Mouse (Mus musculus): ENCODE measurements at regions not wholly inside any gene's neighbourhood (a gene's known extent, or its start where the extent isn't known, plus 50 kb on each side); places are given as distances from the start of the nearest gene placed in this dataset.
"Not testable (repeated sequence)": the region's sequence is repeated elsewhere in the genome, so short reads cannot be mapped to it uniquely, and the experiment has no call there.

DNA sequence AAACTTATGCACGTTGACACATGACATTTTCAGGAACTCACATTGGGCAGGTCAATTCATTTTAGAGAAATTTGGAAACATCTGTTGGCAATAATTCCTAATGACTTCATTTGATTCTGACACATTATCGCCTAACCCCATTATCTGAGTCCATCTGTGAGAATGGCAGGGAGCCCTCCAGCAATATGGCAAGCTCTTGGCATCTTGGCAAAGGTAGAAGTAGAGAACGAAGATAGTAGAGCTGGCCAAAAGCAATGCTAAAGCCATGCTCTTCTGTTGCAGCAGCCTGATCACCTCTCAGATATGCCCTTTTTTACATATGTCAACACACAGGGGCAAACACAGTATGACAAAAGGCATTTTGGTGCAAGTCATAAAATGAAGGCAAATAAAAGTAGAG, 536.4 kb upstream of the Ins1 start:
- ATAC-seq (ENCODE audit: low FRiP score, low TSS enrichment): no peak
- 81% methylated on average over 3 of the region's 3 CpGs for WGBS
- Histone ChIP-seq H3K36me3 (ENCODE audit: insufficient read depth, low read length) (no peaks in the 10 kb centered on the region), H3K27me3 (ENCODE audit: insufficient read depth, low read length) (no peaks in the 10 kb centered on the region), H3K9ac (replicated peaks; ENCODE audit: low read length) (no peak overlapping the region), H3K27ac (ENCODE audit: low read length) (no peak overlapping the region), H3K9me3 (ENCODE audit: low read length) (no peaks in the 10 kb centered on the region), H3K4me2 (replicated peaks; ENCODE audit: low read depth, low read length) (no peak overlapping the region), H3K4me3 (ENCODE audit: low read length) (no peak overlapping the region), H3K4me1 (ENCODE audit: insufficient read depth, low read length) (no peaks in the 10 kb centered on the region)

DNA sequence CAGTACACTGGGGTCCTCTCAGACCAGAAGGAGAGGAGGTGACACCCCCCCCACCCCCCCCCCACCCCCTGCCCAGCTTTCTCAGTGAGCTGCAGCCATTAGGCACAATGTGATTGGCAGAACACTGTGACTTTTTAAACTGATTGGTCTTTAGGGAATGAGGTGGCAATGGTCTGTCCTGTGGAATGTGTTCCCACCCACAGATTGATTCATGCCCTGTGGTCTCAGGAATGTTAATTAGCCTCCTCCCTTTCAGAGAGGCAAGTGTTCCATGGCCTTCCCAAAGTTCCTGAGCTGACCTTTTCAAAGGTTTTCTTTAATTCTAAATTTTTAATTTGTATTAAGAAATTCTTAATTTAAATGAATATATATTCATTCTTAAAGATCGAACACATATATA, 524.0 kb upstream of the Ins1 start:
- Histone ChIP-seq H3K27me3 (ENCODE audit: insufficient read depth, low read length) (no peaks in the 10 kb centered on the region), H3K36me3 (ENCODE audit: insufficient read depth, low read length) (no peaks in the 10 kb centered on the region), H3K4me2 (replicated peaks; ENCODE audit: low read depth, low read length) (no peak overlapping the region), H3K4me1 (ENCODE audit: insufficient read depth, low read length) (no peaks in the 10 kb centered on the region), H3K9me3 (ENCODE audit: low read length) (peaks cover 6% of the 10 kb centered on the region; the same call in 1 of the 2 replicates), H3K9ac (replicated peaks; ENCODE audit: low read length) (no peak overlapping the region), H3K27ac (ENCODE audit: low read length) (no peak overlapping the region), H3K4me3 (ENCODE audit: low read length) (no peak overlapping the region)
- ATAC-seq (ENCODE audit: low FRiP score, low TSS enrichment): no peak
- WGBS: 93% methylated on average over 1 of the region's 1 CpGs

DNA sequence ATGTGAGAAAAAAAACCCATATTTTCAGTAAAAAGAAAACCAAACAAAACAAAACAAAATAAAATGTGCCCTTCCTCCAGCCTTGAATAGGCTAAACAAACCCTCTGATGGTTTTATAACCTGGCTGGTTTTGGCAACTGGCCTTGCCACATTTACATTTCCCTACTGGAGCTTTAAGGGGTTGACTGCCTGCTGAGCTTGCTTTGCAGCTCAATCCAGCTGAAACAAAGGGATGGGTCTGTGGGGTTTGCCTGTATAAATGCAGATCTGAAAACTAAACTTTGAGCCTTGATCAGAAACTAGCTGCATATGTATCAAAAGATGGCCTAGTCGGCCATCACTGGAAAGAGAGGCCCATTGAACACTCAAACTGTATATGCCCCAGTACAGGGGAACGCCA, 523.1 kb upstream of the Ins1 start:
- peaks cover 6% of the 10 kb centered on the region; the same call in 1 of the 2 replicates for H3K9me3 ChIP-seq (ENCODE audit: low read length)
- no peak overlapping the region for H3K4me3 ChIP-seq (ENCODE audit: low read length)
- no peak overlapping the region for H3K9ac ChIP-seq (replicated peaks; ENCODE audit: low read length)
- no peak overlapping the region for H3K4me2 ChIP-seq (replicated peaks; ENCODE audit: low read depth, low read length)
- no peaks in the 10 kb centered on the region for H3K36me3 ChIP-seq (ENCODE audit: insufficient read depth, low read length)
- 82% methylated on average over 2 of the region's 2 CpGs for WGBS
- H3K27me3 ChIP-seq (ENCODE audit: insufficient read depth, low read length): no peaks in the 10 kb centered on the region
- no peaks in the 10 kb centered on the region for H3K4me1 ChIP-seq (ENCODE audit: insufficient read depth, low read length)
- no peak overlapping the region for H3K27ac ChIP-seq (ENCODE audit: low read length)
- no peak for ATAC-seq (ENCODE audit: low FRiP score, low TSS enrichment)

DNA sequence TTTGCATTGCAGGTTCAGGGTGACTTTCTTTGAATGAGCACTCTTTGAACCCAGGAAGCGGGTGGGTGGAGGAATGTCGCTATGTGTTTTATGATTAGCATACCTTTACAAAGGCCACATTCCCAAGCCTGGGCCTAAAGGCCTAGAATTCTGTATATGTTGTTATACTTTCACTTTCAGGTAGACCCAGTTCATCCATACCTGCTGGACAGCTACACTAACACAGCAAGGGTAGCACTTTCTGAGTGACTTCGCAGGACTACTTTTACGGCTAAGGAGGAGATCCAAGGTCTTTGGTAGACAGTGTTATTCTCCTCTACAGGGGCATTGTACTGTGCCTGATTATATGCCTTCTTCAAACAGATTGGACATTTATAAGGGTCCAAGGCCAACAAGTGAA, 521.9 kb upstream of the Ins1 start:
- not testable (repeated sequence) for H3K4me2 ChIP-seq (replicated peaks; ENCODE audit: low read depth, low read length); H3K27me3 ChIP-seq (ENCODE audit: insufficient read depth, low read length); H3K9ac ChIP-seq (replicated peaks; ENCODE audit: low read length); H3K9me3 ChIP-seq (ENCODE audit: low read length); ATAC-seq (ENCODE audit: low FRiP score, low TSS enrichment); H3K27ac ChIP-seq (ENCODE audit: low read length); H3K4me3 ChIP-seq (ENCODE audit: low read length); H3K4me1 ChIP-seq (ENCODE audit: insufficient read depth, low read length); H3K36me3 ChIP-seq (ENCODE audit: insufficient read depth, low read length)
- 90% methylated on average over 4 of the region's 4 CpGs for WGBS

DNA sequence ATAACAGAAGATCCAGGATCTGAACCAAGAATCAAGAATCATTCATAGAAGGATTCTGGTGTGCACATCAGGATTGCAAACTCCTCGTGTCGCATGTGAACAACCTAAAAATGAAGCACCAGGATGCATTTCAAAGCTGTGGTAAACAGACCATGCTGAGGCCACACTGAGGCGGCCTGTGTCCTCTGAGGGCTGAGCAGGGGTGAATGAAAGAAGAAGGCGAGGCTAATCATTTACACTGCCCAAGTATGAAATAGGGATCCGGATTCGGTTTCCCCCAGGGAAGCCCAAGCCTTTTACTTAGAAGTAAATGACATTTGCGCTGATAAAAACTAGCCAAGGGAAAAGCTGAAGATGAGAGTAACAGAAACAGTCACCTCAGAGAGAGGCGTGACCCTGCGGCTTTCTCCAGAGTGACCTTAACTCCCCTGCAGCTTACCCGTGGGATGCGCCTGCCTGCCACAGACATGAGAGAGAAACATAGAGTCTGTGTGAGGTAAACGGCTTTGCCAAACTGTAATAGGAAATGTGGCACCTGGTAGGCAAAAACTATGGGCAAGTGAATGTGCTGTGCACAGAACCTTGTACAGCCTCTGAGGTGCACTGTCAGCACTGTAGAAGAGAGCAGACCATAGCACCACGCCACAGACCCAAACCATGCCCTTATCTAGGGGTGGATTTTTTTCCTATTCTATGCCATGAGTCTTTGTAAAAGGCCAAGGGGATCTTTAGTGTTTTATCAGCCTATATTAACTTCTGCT, 490.1 kb upstream of the Ins1 start:
- Histone ChIP-seq H3K27me3 (ENCODE audit: insufficient read depth, low read length) (no peaks in the 10 kb centered on the region), H3K4me3 (ENCODE audit: low read length) (no peak overlapping the region), H3K9me3 (ENCODE audit: low read length) (no peaks in the 10 kb centered on the region), H3K4me1 (ENCODE audit: insufficient read depth, low read length) (no peaks in the 10 kb centered on the region), H3K4me2 (replicated peaks; ENCODE audit: low read depth, low read length) (no peak overlapping the region), H3K9ac (replicated peaks; ENCODE audit: low read length) (no peak overlapping the region), H3K27ac (ENCODE audit: low read length) (no peak overlapping the region), H3K36me3 (ENCODE audit: insufficient read depth, low read length) (no peaks in the 10 kb centered on the region)
- WGBS: 42% methylated on average over 13 of the region's 13 CpGs
- peak; percentile 80 for ATAC-seq (ENCODE audit: low FRiP score, low TSS enrichment)
